Mouse (Mus musculus) CH12.LX (cell line): Measurements from ENCODE around the gene Pvr. TPM values are rescaled to one million over a fixed set of nuclear protein-coding genes. Genes with fewer than 3 reads are reported as not detected.

Experiments
- DNase-seq: peaks from one replicate; pipeline ENCODE4 v3.0.0-alpha.2; 2013; ENCODE audit errors: extremely low read depth
- H3K27ac ChIP-seq: 2 replicates; pipeline ENCODE4 v1.5.1; 2012; ENCODE audit warnings: low read depth, mild to moderate bottlenecking, control low read depth, moderate library complexity; ENCODE audit not compliant: insufficient read depth
- H3K27me3 ChIP-seq: replicated peaks from 2 replicates; pipeline ENCODE3; 2012; ENCODE audit warnings: inconsistent platforms
- H3K36me3 ChIP-seq, 2 experiments: replicated peaks in 1 of 2; 2 replicates each; pipeline versions ENCODE3 to v1.6.1; 2012; ENCODE audit warnings: inconsistent platforms in 1 of 2, low read length in 1 of 2, mild to moderate bottlenecking in 1 of 2, mixed read lengths in 1 of 2, moderate library complexity in 1 of 2; ENCODE audit not compliant: control insufficient read depth in 1 of 2, insufficient read depth in 1 of 2
- H3K4me1 ChIP-seq, 2 experiments: 2 replicates each; pipeline ENCODE4 v1.6.1; 2012; ENCODE audit warnings: inconsistent platforms in 1 of 2, moderate library complexity in 1 of 2; ENCODE audit not compliant: insufficient read depth in 2 of 2, control insufficient read depth in 1 of 2
- H3K4me2 ChIP-seq: 2 replicates; pipeline ENCODE4 v1.6.1; 2012; ENCODE audit warnings: low read depth, mild to moderate bottlenecking, control low read depth; ENCODE audit not compliant: poor library complexity, insufficient read depth, severe bottlenecking
- H3K4me3 ChIP-seq, 3 experiments: fragments of 150-350 bp in 1 of 3; sonication (generic) in 1 of 3; replicated peaks in 1 of 3; 2 replicates each; pipeline versions ENCODE3 to v1.5.1; 2011 to 2012; ENCODE audit warnings: low read depth in 2 of 3, low read length in 2 of 3, mild to moderate bottlenecking in 2 of 3, moderate library complexity in 2 of 3, control low read depth in 1 of 3, improper control_type of control experiment in 1 of 3, inconsistent platforms in 1 of 3, mixed read lengths in 1 of 3; ENCODE audit not compliant: poor library complexity in 1 of 3
- H3K79me2 ChIP-seq: replicated peaks from 2 replicates; pipeline ENCODE4 v1.6.1; 2012; ENCODE audit warnings: mild to moderate bottlenecking, moderate library complexity; ENCODE audit not compliant: control insufficient read depth, poor library complexity, insufficient read depth, severe bottlenecking; ENCODE audit errors: extremely low read depth
- H3K9ac ChIP-seq: 2 replicates; pipeline ENCODE4 v1.6.1; 2012; ENCODE audit warnings: low read depth, mild to moderate bottlenecking, control low read depth, moderate library complexity; ENCODE audit not compliant: insufficient read depth
- H3K9me3 ChIP-seq: replicated peaks from 2 replicates; pipeline ENCODE3; 2012; ENCODE audit warnings: low read length, inconsistent platforms, mixed read lengths
- BHLHE40 ChIP-seq: IDR thresholded peaks from 2 replicates; pipeline ENCODE4 v1.6.1; 2011; ENCODE audit warnings: mild to moderate bottlenecking, low read depth, low read length, improper control_type of control experiment
- CHD1 ChIP-seq: IDR thresholded peaks from 2 replicates; pipeline ENCODE4 v1.6.1; 2012; ENCODE audit warnings: low read depth, low read length, improper control_type of control experiment, inconsistent platforms
- CHD2 ChIP-seq: IDR thresholded peaks from 2 replicates; pipeline ENCODE4 v1.6.1; 2011; ENCODE audit warnings: low read length, improper control_type of control experiment
- CTCF ChIP-seq, 2 experiments: IDR thresholded peaks in 1 of 2; conservative IDR thresholded peaks in 1 of 2; 2 replicates each; pipeline ENCODE4 v1.5.1; 2011 to 2012; ENCODE audit warnings: low read depth in 2 of 2, low read length in 2 of 2, improper control_type of control experiment in 1 of 2, inconsistent platforms in 1 of 2, mild to moderate bottlenecking in 1 of 2, moderate library complexity in 1 of 2
- ELF1 ChIP-seq: IDR thresholded peaks from 2 replicates; pipeline ENCODE4 v1.6.1; 2014; ENCODE audit warnings: low read depth, mild to moderate bottlenecking, inconsistent platforms, low read length, improper control_type of control experiment
- ETS1 ChIP-seq: conservative IDR thresholded peaks from 2 replicates; pipeline ENCODE4 v1.6.1; 2012; ENCODE audit warnings: low read depth, mild to moderate bottlenecking, inconsistent platforms, low read length, improper control_type of control experiment, moderate library complexity
- IRF4 ChIP-seq: IDR thresholded peaks from 2 replicates; pipeline ENCODE4 v1.6.1; 2014; ENCODE audit warnings: low read depth, mild to moderate bottlenecking, inconsistent platforms, low read length, improper control_type of control experiment
- JUND ChIP-seq: conservative IDR thresholded peaks from 2 replicates; pipeline ENCODE4 v1.6.1; 2011; ENCODE audit warnings: low read depth, low read length, improper control_type of control experiment
- KAT2A ChIP-seq: IDR thresholded peaks from 2 replicates; pipeline ENCODE4 v1.6.1; 2012; ENCODE audit warnings: low read length, improper control_type of control experiment, inconsistent platforms; ENCODE audit not compliant: insufficient replicate concordance
- MAFK ChIP-seq: IDR thresholded peaks from 2 replicates; pipeline ENCODE4 v1.6.1; 2011; ENCODE audit warnings: low read length, improper control_type of control experiment; ENCODE audit not compliant: insufficient replicate concordance
- MAX ChIP-seq: IDR thresholded peaks from 2 replicates; pipeline ENCODE4 v1.6.1; 2011; ENCODE audit warnings: low read length, improper control_type of control experiment
- MAZ ChIP-seq: IDR thresholded peaks from 2 replicates; pipeline ENCODE4 v1.6.1; 2012; ENCODE audit warnings: low read depth, mild to moderate bottlenecking, inconsistent platforms, low read length, improper control_type of control experiment, moderate library complexity
- MEF2A ChIP-seq: IDR thresholded peaks from 2 replicates; pipeline ENCODE4 v1.6.1; 2014; ENCODE audit warnings: low read depth, mild to moderate bottlenecking, inconsistent platforms, low read length, improper control_type of control experiment, borderline replicate concordance
- MXI1 ChIP-seq: IDR thresholded peaks from 2 replicates; pipeline ENCODE4 v1.6.1; 2011; ENCODE audit warnings: mild to moderate bottlenecking, low read depth, low read length, improper control_type of control experiment
- NELFE ChIP-seq: IDR thresholded peaks from 2 replicates; pipeline ENCODE4 v1.6.1; 2011; ENCODE audit warnings: low read depth, low read length, improper control_type of control experiment
- PAX5 ChIP-seq: IDR thresholded peaks from 2 replicates; pipeline ENCODE4 v1.6.1; 2012; ENCODE audit warnings: low read length, inconsistent platforms, mixed read lengths
- POLR2AphosphoS2 ChIP-seq: IDR thresholded peaks from 2 replicates; pipeline ENCODE4 v1.6.1; 2011; ENCODE audit warnings: low read depth, low read length, improper control_type of control experiment
- RAD21 ChIP-seq: IDR thresholded peaks from 2 replicates; pipeline ENCODE4 v1.6.1; 2011; ENCODE audit warnings: low read depth, mild to moderate bottlenecking, low read length, improper control_type of control experiment, moderate library complexity
- RCOR1 ChIP-seq: conservative IDR thresholded peaks from 2 replicates; pipeline ENCODE4 v1.6.1; 2012; ENCODE audit warnings: low read depth, mild to moderate bottlenecking, inconsistent platforms, low read length, improper control_type of control experiment
- SMC3 ChIP-seq: IDR thresholded peaks from 2 replicates; pipeline ENCODE4 v1.6.1; 2011; ENCODE audit warnings: low read depth, low read length, improper control_type of control experiment
- TBP ChIP-seq: conservative IDR thresholded peaks from 2 replicates; pipeline ENCODE4 v1.6.1; 2011; ENCODE audit warnings: low read depth, low read length, improper control_type of control experiment
- UBTF ChIP-seq: IDR thresholded peaks from 2 replicates; pipeline ENCODE4 v1.6.1; 2012; ENCODE audit warnings: low read depth, mild to moderate bottlenecking, inconsistent platforms, low read length, improper control_type of control experiment, moderate library complexity
- USF1 ChIP-seq: IDR thresholded peaks from 2 replicates; pipeline ENCODE4 v1.6.1; 2014; ENCODE audit warnings: low read depth, mild to moderate bottlenecking, inconsistent platforms, low read length, improper control_type of control experiment
- ZC3H11A ChIP-seq: IDR thresholded peaks from 2 replicates; pipeline ENCODE4 v1.6.1; 2012; ENCODE audit warnings: low read depth, mild to moderate bottlenecking, inconsistent platforms, low read length, improper control_type of control experiment
- ZMIZ1 ChIP-seq: IDR thresholded peaks from 2 replicates; pipeline ENCODE4 v1.6.1; 2012; ENCODE audit warnings: low read depth, mild to moderate bottlenecking, inconsistent platforms, low read length, improper control_type of control experiment
- dilution Hi-C: fragments of 300-500 bp; cut with MboI; formaldehyde crosslinking; loops from 2 replicates; pipeline ENCODE4 v1.14.3; 2020; ENCODE audit warnings: low sequenced_read_pairs; ENCODE audit not compliant: extremely low pct_unique_long_range_greater_than_20kb, extremely low pct_ligation_motif_present
- in situ Hi-C: fragments of 300-500 bp; cut with MboI; formaldehyde crosslinking; loops from 3 replicates; pipeline ENCODE4 v1.14.3; 2019; ENCODE audit warnings: low sequenced_read_pairs, low pct_ligation_motif_present, low pct_unique_long_range_greater_than_20kb, mixed read lengths
- polyA plus RNA-seq: library from polyadenylated mRNA; unstranded; fragments of >175 nt; gene quantifications from 2 replicates; pipeline ENCODE4 v1.2.1, GENCODE M21; 2012; ENCODE audit warnings: low read depth; ENCODE audit not compliant: insufficient read length
- total RNA-seq, 2 experiments: library from RNA; depleted of rRNA; stranded (reverse); fragments of 300-350 nt in 1 of 2; fragments of >200 nt in 1 of 2; gene quantifications; 2 replicates each; pipeline ENCODE4 v1.2.3; 2012 to 2014

The Pvr gene
- total and polyA plus RNA-seq, 3 experiments, result 12.7 to 15.0 (median 13.2) TPM

GRCm38 (mm10) chr7:19911292-19911658, 9.7 kb downstream of the Pvr start:
- Histone ChIP-seq H3K27me3 (no peaks in the 10 kb centered on the region), H3K4me3 (no peak overlapping the region)
- TF ChIP-seq MAX, result no peak
- no peak for TF ChIP-seq ZMIZ1
- TF ChIP-seq CHD1, result no peak
- no peak for TF ChIP-seq BHLHE40
- TF ChIP-seq, all 38 proteins: peak for 0
- Histone ChIP-seq H3K4me1 (peaks cover 0 to 3% of the 10 kb centered on the region in 2 experiments; a peak in 1 of 4 replicates), H3K36me3 (peaks cover 56 to 84% of the 10 kb centered on the region in 2 experiments), H3K79me2 (no peaks in the 10 kb centered on the region), H3K9me3 (no peaks in the 10 kb centered on the region), H3K9ac (no peak overlapping the region), H3K27ac (no peak overlapping the region), H3K4me2 (no peak overlapping the region)
- no peak for DNase-seq
- in situ Hi-C loops, result loop anchor here (5.0 kb wide), 1 partner anchor 46 kb away; no protein-coding TSS in a partner anchor
- dilution Hi-C loops, result no loop called here

- H3K36me3 ChIP-seq, result peaks cover 50 to 80% of the 10 kb centered on the region in 2 experiments
- H3K9me3 ChIP-seq, result no peaks in the 10 kb centered on the region
- no peak overlapping the region for H3K4me2 ChIP-seq
- H3K79me2 ChIP-seq, result no peaks in the 10 kb centered on the region
- no peak overlapping the region for H3K4me3 ChIP-seq
- H3K27me3 ChIP-seq, result no peaks in the 10 kb centered on the region
- H3K27ac ChIP-seq, result no peak overlapping the region
- dilution Hi-C loops, result no loop called here
- in situ Hi-C loops, result loop anchor here (5.0 kb wide), 1 partner anchor 47 kb away; no protein-coding TSS in a partner anchor
- no peak overlapping the region for H3K9ac ChIP-seq
- H3K4me1 ChIP-seq, result peaks cover 0 to 3% of the 10 kb centered on the region in 2 experiments; a peak in 1 of 4 replicates
- TF ChIP-seq CHD1, result no peak
- TF ChIP-seq CTCF (conservative IDR thresholded peaks at IDR 0.05 in 1 of 2, IDR thresholded peaks at IDR 0.05 in 1 of 2; ENCODE audit: low read depth in 2 of 2, low read length in 2 of 2), result peak; percentile 93
- TF ChIP-seq IRF4, result no peak
- no peak for TF ChIP-seq MAFK
- TF ChIP-seq UBTF, result no peak
- TF ChIP-seq BHLHE40, result no peak
- no peak for TF ChIP-seq POLR2AphosphoS2
- peak; percentile 97 for TF ChIP-seq SMC3
- no peak for TF ChIP-seq NELFE
- no peak for TF ChIP-seq ETS1
- TF ChIP-seq ZMIZ1, result no peak
- no peak for TF ChIP-seq TBP
- TF ChIP-seq RAD21, result peak; percentile 67
- TF ChIP-seq CHD2, result no peak
- TF ChIP-seq KAT2A, result no peak
- no peak for TF ChIP-seq RCOR1
- no peak for TF ChIP-seq PAX5
- no peak for TF ChIP-seq USF1
- TF ChIP-seq ZC3H11A, result peak; percentile 24; the same call in 1 of the 2 replicates
- no peak for TF ChIP-seq ELF1
- peak; percentile 37; the same call in 1 of the 2 replicates for TF ChIP-seq MAZ
- TF ChIP-seq JUND, result no peak
- no peak for TF ChIP-seq MEF2A
- no peak for TF ChIP-seq MXI1
- peak; percentile 70 for DNase-seq
Measured at GRCm38 (mm10) chr7:19910421-19911291, 10.3 kb downstream of the Pvr start.
